Mouse (Mus musculus) right cerebral cortex, adult 2 months (tissue): ENCODE measurements around the gene Mosmo.

Experiments
- DNase-seq, 2 experiments: peaks; one replicate each; pipeline ENCODE4 v3.0.0; 2021 to 2022; ENCODE audit warnings: low spot score in 2 of 2

The Mosmo gene

GRCm38 (mm10) chr7:120677001-120677643 lies at the start of gene Mosmo:
Gene Mosmo, plus strand, starts transcription at chr7:120677618.
- peak; percentile 60 to 64 for DNase-seq

GRCm38 (mm10) chr7:120632518-120632917 lies 44.9 kb upstream of the Mosmo start:
- peak; percentile 33 to 53 for DNase-seq

GRCm38 (mm10) chr7:120634301-120634700 lies 43.1 kb upstream of the Mosmo start:
- no peak for DNase-seq

- peak; percentile 85 to 87 for DNase-seq
Measured at GRCm38 (mm10) chr7:120634711-120635361, 42.6 kb upstream of the Mosmo start, which contains the start of gene Uqcrc2. Gene Uqcrc2, plus strand, starts transcription at chr7:120635176.

- peak in 1 of 2 experiments; percentile 19 for DNase-seq
Measured at GRCm38 (mm10) chr7:120635362-120635781, 42.0 kb upstream of the Mosmo start.

GRCm38 (mm10) chr7:120635821-120636220 lies 41.6 kb upstream of the Mosmo start:
- DNase-seq, result no peak

GRCm38 (mm10) chr7:120643217-120643616 lies 34.2 kb upstream of the Mosmo start:
- no peak for DNase-seq

GRCm38 (mm10) chr7:120647849-120648248 lies 29.6 kb upstream of the Mosmo start:
- peak; percentile 29 to 32 for DNase-seq

- no peak for DNase-seq
Measured at GRCm38 (mm10) chr7:120662079-120662478, 15.3 kb upstream of the Mosmo start.

- peak; percentile 72 to 78 for DNase-seq
Measured at GRCm38 (mm10) chr7:120670153-120670875, 7.1 kb upstream of the Mosmo start, which contains the start of gene Pdzd9. Gene Pdzd9, minus strand, starts transcription at chr7:120670343.

- DNase-seq, result no peak
Measured at GRCm38 (mm10) chr7:120671271-120671670, 6.1 kb upstream of the Mosmo start.

GRCm38 (mm10) chr7:120677764-120678531 lies 530 bp downstream of the Mosmo start:
- DNase-seq, result peak; percentile 51 to 53

GRCm38 (mm10) chr7:120679023-120679422 lies 1.6 kb downstream of the Mosmo start:
- no peak for DNase-seq

- DNase-seq, result no peak
Measured at GRCm38 (mm10) chr7:120682002-120682401, 4.6 kb downstream of the Mosmo start.

GRCm38 (mm10) chr7:120684731-120685161 lies 7.3 kb downstream of the Mosmo start:
- no peak for DNase-seq

GRCm38 (mm10) chr7:120685227-120685626 lies 7.8 kb downstream of the Mosmo start:
- no peak for DNase-seq

- DNase-seq, result no peak
Measured at GRCm38 (mm10) chr7:120690634-120691033, 13.2 kb downstream of the Mosmo start.

GRCm38 (mm10) chr7:120693831-120694375 lies 16.5 kb downstream of the Mosmo start:
- DNase-seq, result no peak

- DNase-seq, result no peak
Measured at GRCm38 (mm10) chr7:120695196-120695595, 17.8 kb downstream of the Mosmo start.

- DNase-seq, result no peak
Measured at GRCm38 (mm10) chr7:120695641-120696040, 18.2 kb downstream of the Mosmo start.

- no peak for DNase-seq
Measured at GRCm38 (mm10) chr7:120696331-120696730, 18.9 kb downstream of the Mosmo start.
